Mouse (Mus musculus) kidney, postnatal 14 days (tissue): ENCODE data around the gene Iqch.

Experiments used
- DNase-seq: peaks from one replicate; pipeline ENCODE4 v3.0.0; 2022; ENCODE audit warnings: mixed read lengths

Gene Iqch

DNA sequence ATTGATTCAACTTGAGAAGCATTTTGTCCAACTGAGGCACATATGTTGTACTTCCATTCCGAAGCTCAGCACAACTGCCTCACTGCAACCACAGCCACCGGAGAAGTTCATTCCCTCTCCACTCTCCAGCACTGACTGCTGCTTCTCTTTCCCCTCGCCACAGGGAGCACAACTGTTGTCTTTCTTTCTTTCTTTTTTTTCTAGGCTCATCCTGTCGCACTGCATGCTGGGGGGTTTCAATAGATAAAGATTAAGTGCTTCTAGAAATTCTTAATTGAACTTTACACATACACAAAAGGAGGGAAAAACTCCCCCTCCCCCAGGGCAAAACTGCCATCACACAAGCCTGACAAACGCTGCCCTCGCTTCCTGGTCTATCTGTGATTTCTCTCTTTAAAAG, 113.1 kb downstream of the Iqch start:
- no peak for DNase-seq

DNA sequence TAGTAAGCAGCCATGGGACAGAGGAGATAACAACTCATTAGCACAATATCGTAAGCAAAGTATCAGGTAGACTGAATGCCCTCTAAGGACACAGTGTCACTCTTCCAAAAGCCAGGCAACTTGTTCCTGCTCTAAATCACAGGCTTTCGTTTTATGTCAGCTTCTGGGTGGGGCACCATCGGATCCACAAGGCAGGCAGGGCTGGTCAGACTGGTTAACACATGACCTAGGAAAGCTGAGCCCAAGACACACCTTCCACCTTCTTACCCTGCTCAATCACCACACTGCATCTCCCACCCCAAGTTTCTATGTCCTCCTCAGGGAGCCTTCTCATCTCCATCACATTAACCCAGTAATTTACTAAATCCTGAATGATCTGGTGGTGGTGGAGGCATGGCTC, 136.7 kb downstream of the Iqch start:
- DNase-seq: no peak

DNA sequence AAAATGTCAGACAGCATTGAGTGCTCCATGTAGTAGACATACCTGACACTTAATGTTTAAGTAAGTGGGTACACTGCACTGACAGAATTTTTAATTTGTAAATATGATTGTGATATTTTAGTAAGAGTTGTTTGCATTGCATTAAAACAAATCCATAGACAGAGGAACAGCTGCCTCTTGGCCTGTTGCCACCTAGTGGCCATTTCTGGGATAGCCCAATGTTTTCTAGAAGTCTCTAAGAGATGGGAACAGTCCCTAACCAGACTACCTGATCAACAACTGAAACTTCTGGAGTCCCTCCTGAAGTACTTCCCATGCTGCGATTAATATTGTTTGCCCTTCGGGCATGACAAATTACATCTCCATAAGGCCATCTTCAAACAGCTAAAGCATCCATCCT, 140.0 kb downstream of the Iqch start:
- DNase-seq: peak; percentile 84

- DNase-seq: no peak
Measured at GRCm38 (mm10) chr9:63456401-63456800, 145.9 kb downstream of the Iqch start.

- DNase-seq: no peak
Measured at GRCm38 (mm10) chr9:63454341-63454740, 148.0 kb downstream of the Iqch start.

DNA sequence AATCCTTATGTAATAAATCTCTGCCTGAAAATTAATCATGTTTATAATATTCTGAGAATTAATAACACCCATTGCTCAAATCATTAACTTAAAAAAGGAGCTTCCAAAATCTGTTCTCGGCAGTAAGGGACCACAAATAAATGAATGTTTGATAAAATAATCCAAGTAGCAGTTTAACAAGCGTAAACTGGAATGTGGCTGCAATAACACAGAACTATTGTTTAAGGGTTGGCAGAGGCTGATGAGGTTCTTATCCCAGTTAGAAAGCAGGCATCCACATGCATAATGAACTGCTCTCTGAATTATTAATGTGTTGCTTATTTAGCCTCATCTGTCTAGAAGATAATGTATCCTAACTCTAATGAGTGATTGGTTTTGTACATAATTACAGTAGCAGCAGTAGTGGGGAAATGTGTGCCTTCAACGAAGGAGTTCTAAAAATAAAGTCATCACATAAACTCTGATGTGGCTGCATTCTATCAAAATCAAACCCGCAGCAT, 151.7 kb downstream of the Iqch start:
- DNase-seq: no peak

DNA sequence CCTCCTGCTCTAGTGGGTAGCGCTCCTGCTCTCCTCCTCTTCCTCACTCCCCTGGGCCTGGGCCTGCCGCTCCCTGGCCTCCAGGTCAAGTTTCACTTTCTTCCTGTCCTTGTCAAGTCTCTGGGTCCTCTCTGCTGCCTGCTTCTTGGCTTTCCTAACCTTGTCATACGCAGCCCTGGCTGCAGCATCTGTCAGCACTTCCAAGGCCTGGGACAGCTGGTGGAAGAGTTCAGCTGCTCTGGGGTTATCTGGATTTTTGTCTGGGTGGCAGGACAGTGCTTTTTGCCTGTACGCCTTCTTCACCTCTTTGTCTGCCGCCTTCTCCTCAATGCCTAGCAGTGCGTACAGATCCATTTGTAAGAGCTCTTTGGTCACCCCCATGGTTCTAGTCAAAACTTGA, 158.6 kb downstream of the Iqch start:
- no peak for DNase-seq

- no peak for DNase-seq
Measured at GRCm38 (mm10) chr9:63430652-63431051, 171.6 kb downstream of the Iqch start.

- peak; percentile 23 for DNase-seq
Measured at GRCm38 (mm10) chr9:63421096-63421736, 181.1 kb downstream of the Iqch start.

- DNase-seq: no peak
Measured at GRCm38 (mm10) chr9:63420396-63420795, 181.9 kb downstream of the Iqch start.

- no peak for DNase-seq
Measured at GRCm38 (mm10) chr9:63400176-63400575, 202.1 kb downstream of the Iqch start.

DNA sequence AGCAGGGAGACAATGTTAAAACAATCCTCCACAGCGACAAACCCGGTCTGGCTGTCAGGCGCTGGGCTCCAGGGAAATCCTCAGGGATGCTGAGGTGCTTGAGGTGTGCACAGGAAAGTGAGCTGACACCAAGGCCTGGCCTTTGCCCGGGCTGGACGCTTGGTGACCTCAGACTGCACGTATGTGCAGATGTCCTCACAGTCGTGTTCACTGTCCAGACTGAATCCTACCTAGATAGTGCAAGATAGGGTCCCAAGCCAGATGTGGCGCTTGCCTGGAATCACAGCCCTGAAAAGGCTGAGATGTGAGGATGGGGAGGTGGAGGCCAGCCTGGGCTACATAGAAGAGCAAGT, 202.9 kb downstream of the Iqch start:
- no peak for DNase-seq

DNA sequence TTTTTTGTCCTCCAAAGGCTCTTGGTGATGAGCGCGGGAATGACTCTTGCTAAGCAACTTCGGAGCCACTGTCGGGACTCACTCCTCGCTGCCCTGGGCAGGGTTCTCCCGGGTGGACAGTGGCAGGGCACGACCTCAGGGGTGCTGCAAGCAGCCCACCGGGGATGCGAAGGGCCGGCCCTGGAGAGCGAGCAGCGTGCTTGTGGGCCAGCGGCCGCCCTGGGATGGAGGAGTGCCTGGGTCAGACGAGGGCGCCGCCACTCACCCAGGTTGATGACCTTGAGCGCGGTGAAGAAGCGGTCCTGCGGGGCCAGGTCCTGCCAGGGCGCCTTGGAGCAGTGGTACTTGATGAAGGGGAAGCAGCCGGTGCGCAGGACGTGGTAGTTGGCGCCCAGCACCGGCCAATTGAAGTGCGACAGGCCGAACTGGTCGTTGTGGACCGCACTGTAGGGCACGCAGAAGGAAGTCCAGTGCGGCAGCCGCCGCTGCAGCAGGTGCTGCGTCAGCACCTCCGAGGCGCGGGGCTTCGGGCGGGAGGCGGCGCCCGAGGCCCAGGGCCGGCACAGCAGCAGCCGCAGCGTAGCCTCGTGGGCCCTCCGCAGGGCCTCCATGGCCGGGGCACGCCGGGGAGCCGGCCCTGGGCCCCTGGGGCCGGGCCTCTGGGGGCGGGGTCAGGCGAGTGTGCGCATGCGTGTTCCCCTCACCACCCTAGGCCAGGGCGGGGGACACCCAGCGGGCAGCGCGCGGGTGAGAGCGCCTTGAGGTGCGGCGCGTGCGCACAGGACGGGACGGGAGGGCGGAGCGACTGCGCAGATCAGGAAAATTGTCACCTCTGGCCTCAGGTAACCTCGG, 203.5 kb downstream of the Iqch start, which contains the start of gene 2300009A05Rik:
2300009A05Rik (minus strand) TSS at position 636 of the 852 bp plus-strand sequence.
- DNase-seq: peak; percentile 97

DNA sequence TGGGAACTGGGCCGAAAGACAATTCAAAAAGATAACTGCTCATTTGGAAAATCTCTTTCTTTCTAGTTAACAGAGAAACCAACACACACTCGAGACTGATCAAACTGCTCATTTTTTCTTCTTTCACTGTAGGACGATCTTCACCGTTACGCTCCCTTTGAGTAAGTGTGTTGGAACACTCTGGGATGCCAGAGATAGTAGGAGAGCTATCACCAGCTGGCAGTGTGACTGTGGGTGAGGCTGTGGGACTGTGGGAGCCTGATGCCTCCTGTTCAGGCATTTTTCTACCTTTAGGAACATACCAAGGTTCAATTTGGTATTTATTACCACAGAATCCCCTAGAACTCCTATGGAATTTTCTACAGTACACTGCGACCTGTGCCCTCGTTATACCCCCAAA, 206.7 kb downstream of the Iqch start:
- DNase-seq: no peak

- peak; percentile 38 for DNase-seq
Measured at GRCm38 (mm10) chr9:63391307-63391706, 211.0 kb downstream of the Iqch start.

DNA sequence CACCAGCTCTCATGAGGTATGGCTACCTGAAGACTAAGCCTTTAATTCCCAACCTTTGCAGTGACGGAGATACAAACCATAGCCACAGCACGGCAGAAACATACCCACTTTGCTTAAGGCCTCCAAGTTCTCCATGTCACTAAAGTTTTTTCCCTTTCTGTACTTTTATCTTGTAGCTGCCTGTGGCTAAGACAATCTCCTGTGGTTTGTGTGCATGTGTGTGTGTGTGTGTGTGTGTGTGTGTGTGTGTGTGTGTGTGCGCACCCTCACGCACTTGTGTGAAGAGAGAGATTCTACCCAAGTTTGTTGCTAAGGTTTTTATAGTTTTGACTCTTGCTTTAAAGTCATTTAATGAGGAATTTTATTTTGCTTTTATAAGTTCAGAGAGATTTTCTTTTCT, 219.5 kb downstream of the Iqch start:
- no peak for DNase-seq

DNA sequence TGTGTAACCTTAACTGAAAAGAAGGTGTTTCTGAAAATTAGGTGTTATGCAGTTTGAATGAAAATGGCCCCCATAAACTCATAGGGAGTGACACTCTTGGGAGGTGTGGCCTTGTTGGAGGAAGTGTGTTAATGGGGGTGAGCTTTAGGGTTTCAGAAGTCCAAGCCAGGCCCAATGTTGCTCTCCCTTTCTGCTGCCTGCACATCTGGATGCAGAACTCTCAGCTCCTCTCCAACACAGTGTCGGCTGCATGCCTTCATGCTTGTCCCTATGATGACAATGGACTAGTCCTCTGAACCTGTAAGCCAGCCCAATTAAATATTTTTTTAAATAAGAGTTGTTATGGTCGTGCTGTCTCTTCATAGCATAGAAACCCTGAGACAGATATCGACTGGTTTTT, 222.0 kb downstream of the Iqch start:
- DNase-seq: no peak

- DNase-seq: no peak
Measured at GRCm38 (mm10) chr9:63378174-63378573, 224.1 kb downstream of the Iqch start.

- peak; percentile 93 for DNase-seq
Measured at GRCm38 (mm10) chr9:63377270-63378142, 224.8 kb downstream of the Iqch start, which contains the start of gene Map2k5. Map2k5 (minus strand) TSS chr9:63377902.

DNA sequence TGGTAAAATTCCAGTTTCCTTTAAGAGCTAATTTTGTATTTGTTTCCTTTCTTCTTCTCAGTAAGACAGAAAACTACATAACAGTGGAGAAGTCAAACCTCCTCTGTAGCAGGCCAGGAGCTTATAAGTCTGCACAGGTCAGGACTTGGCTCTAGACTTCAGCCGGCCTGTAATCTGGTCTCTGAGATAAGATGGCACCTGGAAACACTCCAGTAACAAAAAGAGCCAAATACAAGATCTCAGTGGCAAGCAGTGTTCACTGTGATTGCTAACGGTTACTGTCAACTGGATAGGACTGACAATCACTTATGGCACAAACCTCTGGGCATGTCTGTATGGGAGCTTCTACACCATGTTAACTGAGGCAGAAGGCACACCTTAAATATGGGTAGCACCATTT, 229.0 kb downstream of the Iqch start:
- DNase-seq: no peak

DNA sequence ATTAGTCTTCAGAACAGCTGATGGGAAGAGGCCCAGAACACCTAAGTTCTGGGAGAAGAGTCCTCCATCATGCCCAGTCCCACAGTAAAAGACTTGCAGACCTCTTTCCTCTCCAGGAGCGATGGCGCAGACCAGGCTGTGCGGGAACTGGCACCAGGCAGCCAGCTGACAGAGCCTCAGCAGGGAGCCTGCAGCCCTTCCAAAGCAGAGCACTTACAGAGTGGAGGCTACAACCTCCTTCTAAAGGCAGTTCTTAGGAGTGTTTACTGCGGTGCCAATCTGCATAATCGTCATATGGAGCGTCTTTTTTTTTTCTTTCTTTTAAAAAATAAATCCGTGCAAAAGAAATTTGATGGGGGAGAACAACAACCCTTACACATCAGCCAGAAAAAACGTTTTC, 229.8 kb downstream of the Iqch start:
- DNase-seq: no peak
